Mouse (Mus musculus) heart, adult 2 months (tissue): Measurements from ENCODE around the gene Napepld.

Source experiments
- CTCF ChIP-seq: fragments of 200-600 bp; IDR thresholded peaks from 2 replicates; pipeline ENCODE4 v1.8.1; 2022; ENCODE audit warnings: antibody characterized with exemption, mild to moderate bottlenecking, moderate library complexity
- POLR2A ChIP-seq: fragments of 200-500 bp; IDR thresholded peaks from 2 replicates; pipeline ENCODE4 v1.6.1; 2011; ENCODE audit warnings: mild to moderate bottlenecking, low read depth, low read length, control low read depth; ENCODE audit not compliant: insufficient read depth

DNA sequence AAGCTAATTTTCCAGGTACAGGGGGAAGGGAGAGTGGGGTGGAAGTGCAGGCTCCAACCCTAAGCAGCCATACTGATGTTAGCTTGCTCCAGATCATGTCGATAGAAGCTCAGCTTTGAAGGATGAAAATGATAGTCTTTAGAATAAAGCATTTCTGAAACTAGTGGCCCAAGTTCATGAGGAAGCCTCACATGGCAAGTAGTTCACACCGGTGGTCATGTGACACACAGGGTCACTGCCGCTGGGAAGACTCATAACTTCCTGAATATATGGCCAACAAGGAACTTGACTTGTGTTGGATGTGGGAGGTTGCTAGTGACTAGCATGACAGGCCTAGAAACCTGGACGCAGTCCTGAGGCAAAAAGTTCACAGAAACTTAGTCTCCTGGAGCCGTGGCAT, 9.0 kb downstream of the Napepld start:
- TF ChIP-seq CTCF (no peak), POLR2A (no peak)
